Mouse (Mus musculus): Measurements from ENCODE around the gene Plxnc1. TPM values are rescaled to one million over a fixed set of nuclear protein-coding genes. Genes with fewer than 3 reads are reported as not detected.

Gene Plxnc1
- total RNA-seq, 2 experiments from 2014 or later: 0.61 to 0.75 TPM

- no peak for DNase-seq
Measured at GRCm38 (mm10) chr10:94866995-94867856, 77.4 kb downstream of the Plxnc1 start.

GRCm38 (mm10) chr10:94865206-94865605, 79.4 kb downstream of the Plxnc1 start:
- no peak for DNase-seq

- DNase-seq: no peak
Measured at GRCm38 (mm10) chr10:94864199-94864928, 80.3 kb downstream of the Plxnc1 start.

GRCm38 (mm10) chr10:94863251-94863650, 81.4 kb downstream of the Plxnc1 start:
- no peak for DNase-seq

- no peak for DNase-seq
Measured at GRCm38 (mm10) chr10:94860870-94861269, 83.8 kb downstream of the Plxnc1 start.

- no peak for DNase-seq
Measured at GRCm38 (mm10) chr10:94858277-94859033, 86.2 kb downstream of the Plxnc1 start.

GRCm38 (mm10) chr10:94850565-94850964, 94.1 kb downstream of the Plxnc1 start:
- DNase-seq: no peak

GRCm38 (mm10) chr10:94849930-94850329, 94.7 kb downstream of the Plxnc1 start:
- no peak for DNase-seq

- no peak for DNase-seq
Measured at GRCm38 (mm10) chr10:94849360-94849759, 95.3 kb downstream of the Plxnc1 start.

GRCm38 (mm10) chr10:94848344-94848743, 96.3 kb downstream of the Plxnc1 start:
- no peak for DNase-seq

GRCm38 (mm10) chr10:94846501-94847105, 98.0 kb downstream of the Plxnc1 start:
- no peak for DNase-seq

GRCm38 (mm10) chr10:94844692-94845091, 99.9 kb downstream of the Plxnc1 start:
- no peak for DNase-seq

GRCm38 (mm10) chr10:94835874-94836273, 108.8 kb downstream of the Plxnc1 start:
- DNase-seq: no peak

GRCm38 (mm10) chr10:94829407-94829806, 115.2 kb downstream of the Plxnc1 start:
- DNase-seq: peak; percentile 72

GRCm38 (mm10) chr10:94828734-94829230, 115.9 kb downstream of the Plxnc1 start:
- no peak for DNase-seq

- no peak for DNase-seq
Measured at GRCm38 (mm10) chr10:94827890-94828733, 116.5 kb downstream of the Plxnc1 start.

GRCm38 (mm10) chr10:94827325-94827724, 117.3 kb downstream of the Plxnc1 start:
- no peak for DNase-seq

GRCm38 (mm10) chr10:94826436-94826835, 118.2 kb downstream of the Plxnc1 start:
- DNase-seq: no peak

- no peak for DNase-seq
Measured at GRCm38 (mm10) chr10:94825951-94826350, 118.7 kb downstream of the Plxnc1 start.

- peak; percentile 15 for DNase-seq
Measured at GRCm38 (mm10) chr10:94823971-94824760, 120.5 kb downstream of the Plxnc1 start.

All from gastrocnemius, postnatal 25 days (tissue).